Mouse (Mus musculus) kidney, adult 11 months (tissue): ENCODE results near the gene Gabrd.

Experiments used
- DNase-seq: peaks from one replicate; pipeline ENCODE4 v3.0.0; 2022

Gene Gabrd

GRCm38 (mm10) chr4:155382752-155383151 lies 15.2 kb downstream of the Gabrd start:
- no peak for DNase-seq

GRCm38 (mm10) chr4:155381974-155382373 lies 15.9 kb downstream of the Gabrd start:
- no peak for DNase-seq

- peak; percentile 40 for DNase-seq
These were observed 25.8 kb downstream of the Gabrd start for GRCm38 (mm10) chr4:155371797-155372735.

GRCm38 (mm10) chr4:155370737-155371715 lies 26.9 kb downstream of the Gabrd start:
- peak; percentile 96 for DNase-seq

GRCm38 (mm10) chr4:155368684-155369083 lies 29.2 kb downstream of the Gabrd start:
- peak; percentile 76 for DNase-seq

GRCm38 (mm10) chr4:155367739-155368138 lies 30.2 kb downstream of the Gabrd start:
- DNase-seq: no peak

GRCm38 (mm10) chr4:155366784-155367183 lies 31.1 kb downstream of the Gabrd start:
- no peak for DNase-seq

GRCm38 (mm10) chr4:155362443-155362842 lies 35.5 kb downstream of the Gabrd start:
- DNase-seq: no peak

- peak; percentile 98 for DNase-seq
These were observed 36.6 kb downstream of the Gabrd start, which contains the start of gene Prkcz for GRCm38 (mm10) chr4:155361303-155361791. TSS of gene Prkcz (minus strand) at chr4:155361361.

- DNase-seq: no peak
These were observed 37.1 kb downstream of the Gabrd start for GRCm38 (mm10) chr4:155360856-155361255.

- DNase-seq: peak; percentile 77
These were observed 38.1 kb downstream of the Gabrd start for GRCm38 (mm10) chr4:155359560-155360464.

GRCm38 (mm10) chr4:155357601-155358000 lies 40.3 kb downstream of the Gabrd start:
- DNase-seq: no peak

GRCm38 (mm10) chr4:155356354-155356753 lies 41.6 kb downstream of the Gabrd start:
- peak; percentile 93 for DNase-seq

- DNase-seq: peak; percentile 36
These were observed 43.4 kb downstream of the Gabrd start for GRCm38 (mm10) chr4:155354546-155354945.

GRCm38 (mm10) chr4:155354035-155354434 lies 43.9 kb downstream of the Gabrd start:
- no peak for DNase-seq

- no peak for DNase-seq
These were observed 45.3 kb downstream of the Gabrd start for GRCm38 (mm10) chr4:155352581-155352980.

GRCm38 (mm10) chr4:155346350-155346749 lies 51.6 kb downstream of the Gabrd start:
- no peak for DNase-seq

- no peak for DNase-seq
These were observed 52.3 kb downstream of the Gabrd start for GRCm38 (mm10) chr4:155345608-155345953.

GRCm38 (mm10) chr4:155344716-155345607 lies 53.0 kb downstream of the Gabrd start:
- no peak for DNase-seq

- no peak for DNase-seq
These were observed 53.7 kb downstream of the Gabrd start for GRCm38 (mm10) chr4:155344299-155344600.
